Comparison of ENCODE assay signal across 24 mouse cellular contexts in the genomic region with DNA sequence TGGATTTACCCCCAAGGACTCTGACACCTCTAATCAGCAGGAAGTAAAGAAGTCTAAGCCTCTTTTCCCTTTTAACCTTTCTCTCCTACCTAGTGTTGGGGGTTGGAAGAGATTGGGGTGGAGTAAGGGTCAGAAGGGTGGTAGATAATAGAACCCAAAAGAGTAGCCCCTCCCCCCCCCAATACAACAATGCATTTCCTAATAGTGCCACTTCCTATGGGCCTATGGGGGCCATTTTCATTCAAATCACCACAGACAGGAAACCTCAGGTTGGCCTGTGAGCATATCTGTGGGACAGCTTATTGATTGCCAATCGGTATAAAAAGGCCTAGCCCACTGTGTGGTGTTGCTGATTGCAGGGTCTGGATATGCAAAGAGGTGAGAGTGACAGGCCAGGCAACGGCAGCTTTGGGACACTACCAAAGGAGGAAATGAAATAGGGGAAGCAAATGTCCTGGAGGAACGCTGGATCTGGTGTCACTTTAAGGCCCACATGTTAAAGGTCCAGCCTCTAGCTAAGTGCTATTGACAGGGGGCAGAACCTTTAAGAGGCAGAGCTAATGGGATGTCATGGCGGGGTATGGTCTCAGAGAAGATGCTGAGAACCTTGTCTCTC. TPM values are rescaled to one million over a fixed set of nuclear protein-coding genes. Genes with fewer than 3 reads are reported as not detected.
DNase-seq lines count a peak whose midpoint lies in the region; ATAC-seq lines count a peak whose summit lies in the region.
"Had no signal": no experiment of that assay in that cellular context is flagged by ENCODE, and none has a peak within 500 bp of the region (broad histone marks: within the 10 kb centered on the region; RNA-seq: fewer than 3 reads in every experiment).

No protein-coding gene starts in this region.

- H3K9me3 ChIP-seq in hindbrain, embryonic 11.5 days (ENCODE audit: control insufficient read depth, low read length), result no peaks in the 10 kb centered on the region
- H3K9me3 ChIP-seq: forebrain, embryonic 13.5 days; heart, embryonic 13.5 days; hindbrain, embryonic 15.5 days had no signal

- WGBS in hindbrain, embryonic 11.5 days, result 71% methylated on average over 4 of the region's 4 CpGs

- peak; percentile 94 for DNase-seq in R1 (ENCODE audit: low read depth, low spot score)
- no peak for DNase-seq in hindbrain, embryonic 11.5 days (ENCODE audit: low spot score)
- DNase-seq in right cerebral cortex, postnatal 10 days (ENCODE audit: low spot score in 2 of 2), result no peak
- no peak for DNase-seq in kidney, postnatal 25 days
- DNase-seq in lung, postnatal 10 days, result no peak
- DNase-seq: adrenal gland, postnatal 25 days; B cell, adult 2 months; cerebellum, adult 11 months; cerebellum, adult 9-10 months; cerebellum, postnatal 25 days; forebrain, postnatal 0 days; gastrocnemius, adult 2 months; gastrocnemius, postnatal 25 days; heart, adult 11 months; heart, postnatal 36 days had no signal

- H3K27me3 ChIP-seq in hindbrain, embryonic 11.5 days (ENCODE audit: control insufficient read depth, insufficient read depth, low read length), result no peaks in the 10 kb centered on the region
- H3K27me3 ChIP-seq: embryonic facial prominence, embryonic 13.5 days; forebrain, embryonic 13.5 days; heart, embryonic 13.5 days; hindbrain, embryonic 15.5 days had no signal

- no peaks in the 10 kb centered on the region for H3K36me3 ChIP-seq in hindbrain, embryonic 11.5 days (ENCODE audit: control insufficient read depth, insufficient read depth, low read length)
- H3K36me3 ChIP-seq: embryonic facial prominence, embryonic 13.5 days; G1E; heart, embryonic 13.5 days; hindbrain, embryonic 15.5 days had no signal

- H3K9ac ChIP-seq in hindbrain, embryonic 11.5 days (ENCODE audit: low read depth, low read length), result no peak overlapping the region
- H3K9ac ChIP-seq: embryonic facial prominence, embryonic 13.5 days; forebrain, embryonic 13.5 days; forebrain, postnatal 0 days; heart, embryonic 13.5 days; hindbrain, embryonic 15.5 days had no signal

- no peaks in the 10 kb centered on the region for H3K4me1 ChIP-seq in hindbrain, embryonic 11.5 days (replicated peaks; ENCODE audit: control insufficient read depth, insufficient read depth, low read length)
- H3K4me1 ChIP-seq: embryonic facial prominence, embryonic 13.5 days; forebrain, embryonic 13.5 days; hindbrain, embryonic 15.5 days had no signal

- no peak overlapping the region for H3K4me3 ChIP-seq in hindbrain, embryonic 11.5 days (ENCODE audit: low read depth, low read length)
- H3K4me3 ChIP-seq: embryonic facial prominence, embryonic 13.5 days; forebrain, embryonic 13.5 days; gastrocnemius, adult 2 months; heart, embryonic 13.5 days; hindbrain, embryonic 15.5 days had no signal

- ATAC-seq in CD4-positive, CD25-positive, alpha-beta regulatory T cell, adult 4 months, result peak; percentile 36
- ATAC-seq in granulocyte monocyte progenitor cell, adult 5-6 weeks (replicated peaks; ENCODE audit: poor library complexity, severe bottlenecking), result peak; percentile 65
- peak; percentile 58 for ATAC-seq in megakaryocyte, adult 5-6 weeks (ENCODE audit: poor library complexity, severe bottlenecking)
- no peak for ATAC-seq in hindbrain, embryonic 11.5 days (ENCODE audit: low FRiP score)
- ATAC-seq: forebrain, embryonic 13.5 days; forebrain, postnatal 0 days; intestine, postnatal 0 days had no signal

- H3K4me2 ChIP-seq in hindbrain, embryonic 11.5 days (replicated peaks; ENCODE audit: low read depth, low read length), result no peak overlapping the region
- H3K4me2 ChIP-seq: embryonic facial prominence, embryonic 13.5 days; forebrain, embryonic 13.5 days; heart, embryonic 13.5 days; hindbrain, embryonic 15.5 days had no signal

- no peak overlapping the region for H3K27ac ChIP-seq in hindbrain, embryonic 11.5 days (ENCODE audit: low read depth, low read length)
- H3K27ac ChIP-seq: embryonic facial prominence, embryonic 13.5 days; forebrain, embryonic 13.5 days; gastrocnemius, adult 2 months; heart, embryonic 13.5 days; hindbrain, embryonic 15.5 days had no signal

RNA-seq across cellular contexts. Expression of a gene that starts 32.9 kb away (rescaled TPM):
- polyA plus RNA-seq in CD4-positive, CD25-positive, alpha-beta regulatory T cell, adult 4 months (2017; shearing (Covaris generic)), result 10 to 100 TPM; 47.4 to 58.6 TPM
- 10.7 and 16.7 TPM in 2 replicates for total RNA-seq in granulocyte monocyte progenitor cell, adult 5-6 weeks (2014; fragmentation: Nextera tagmentation)
- total RNA-seq in granulocyte monocyte progenitor cell, adult 5-6 weeks (2017), result 11.6 and 11.7 TPM in 2 replicates
- total RNA-seq in megakaryocyte, adult 5-6 weeks (2015), result 35.4 and 36.6 TPM in 2 replicates
- 41.9 and 42.4 TPM in 2 replicates for total RNA-seq in megakaryocyte, adult 5-6 weeks (2017)
- 0.25 and 0.47 TPM in 2 replicates for polyA plus RNA-seq in hindbrain, embryonic 11.5 days (2014; fragmentation: Nextera tagmentation; extraction: Ambion mirVana)

RNA-seq across cellular contexts. Expression of a gene that starts 34.0 kb away (rescaled TPM):
- 10 to 100 TPM; 73.8 to 98.6 TPM for polyA plus RNA-seq in CD4-positive, CD25-positive, alpha-beta regulatory T cell, adult 4 months (2017; shearing (Covaris generic))
- 14.7 and 15.7 TPM in 2 replicates for total RNA-seq in granulocyte monocyte progenitor cell, adult 5-6 weeks (2014; fragmentation: Nextera tagmentation)
- 20.4 and 24.1 TPM in 2 replicates for total RNA-seq in granulocyte monocyte progenitor cell, adult 5-6 weeks (2017)
- 25.0 and 26.3 TPM in 2 replicates for total RNA-seq in megakaryocyte, adult 5-6 weeks (2015)
- total RNA-seq in megakaryocyte, adult 5-6 weeks (2017), result 48.2 and 63.1 TPM in 2 replicates
- 2.0 and 2.7 TPM in 2 replicates for polyA plus RNA-seq in hindbrain, embryonic 11.5 days (2014; fragmentation: Nextera tagmentation; extraction: Ambion mirVana)

RNA-seq across cellular contexts. Expression of a gene that starts 34.7 kb away (rescaled TPM):
- 10 to 100 TPM; 60.4 to 61.4 TPM for polyA plus RNA-seq in CD4-positive, CD25-positive, alpha-beta regulatory T cell, adult 4 months (2017; shearing (Covaris generic))
- total RNA-seq in granulocyte monocyte progenitor cell, adult 5-6 weeks (2014; fragmentation: Nextera tagmentation), result 21.9 and 28.5 TPM in 2 replicates
- total RNA-seq in granulocyte monocyte progenitor cell, adult 5-6 weeks (2017), result 29.4 and 36.2 TPM in 2 replicates
- total RNA-seq in megakaryocyte, adult 5-6 weeks (2015), result 32.6 and 36.5 TPM in 2 replicates
- total RNA-seq in megakaryocyte, adult 5-6 weeks (2017), result 50.0 and 51.3 TPM in 2 replicates
- polyA plus RNA-seq in hindbrain, embryonic 11.5 days (2014; fragmentation: Nextera tagmentation; extraction: Ambion mirVana), result 2.2 and 2.5 TPM in 2 replicates
